In the genomic region with DNA sequence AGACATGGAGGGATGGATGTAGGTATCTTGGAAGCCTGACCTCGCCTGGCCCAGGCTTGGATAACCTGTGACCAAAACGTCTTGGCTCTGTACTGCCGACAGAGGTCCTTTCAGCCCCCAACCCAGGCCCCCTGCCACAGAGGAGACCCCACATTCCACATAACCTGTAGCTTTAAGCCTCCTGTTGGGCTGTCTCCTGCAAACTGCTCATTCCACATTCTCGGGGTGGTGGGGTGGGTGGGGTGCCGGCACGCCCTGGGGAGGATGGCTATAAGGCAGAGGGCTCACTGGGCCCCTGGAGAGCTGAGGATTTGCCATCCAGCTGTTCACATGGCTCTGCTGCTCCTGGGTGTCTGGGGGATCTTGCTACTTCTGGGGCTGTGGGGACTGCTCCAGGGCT, we compare ENCODE assay signal across 12 mouse cellular contexts. TPM values are rescaled to one million over a fixed set of nuclear protein-coding genes. Genes with fewer than 3 reads are reported as not detected.
A peak's percentile ranks its signal among the peaks of the same experiment; 100 is the strongest.
DNase-seq lines count a peak whose midpoint lies in the region; ATAC-seq and TF ChIP-seq lines count a peak whose summit lies in the region.
"Had no signal": no experiment of that assay in that cellular context is flagged by ENCODE, and none has a peak within 500 bp of the region (broad histone marks: within the 10 kb centered on the region; RNA-seq: fewer than 3 reads in every experiment).

Gene Cyp2w1 (plus strand): TSS at position 301 of the 400 bp plus-strand sequence.

- ATAC-seq in kidney, postnatal 0 days (replicated peaks; ENCODE audit: low FRiP score, low read depth), result no peak
- no peak for ATAC-seq in embryonic facial prominence, embryonic 11.5 days (replicated peaks; ENCODE audit: insufficient number of reproducible peaks, low FRiP score, low TSS enrichment, low read depth)
- no peak for ATAC-seq in intestine, embryonic 14.5 days (replicated peaks; ENCODE audit: low FRiP score, low TSS enrichment, low read depth)
- no peak for ATAC-seq in neural tube, embryonic 15.5 days (ENCODE audit: low FRiP score)
- no peak for ATAC-seq in cerebellum, adult (ENCODE audit: insufficient number of reproducible peaks, low FRiP score, low TSS enrichment)

- no peaks in the 10 kb centered on the region for H3K9me3 ChIP-seq in kidney, postnatal 0 days (replicated peaks; ENCODE audit: low read length)
- H3K9me3 ChIP-seq in embryonic facial prominence, embryonic 11.5 days (replicated peaks; ENCODE audit: control insufficient read depth, low read length), result no peaks in the 10 kb centered on the region
- no peaks in the 10 kb centered on the region for H3K9me3 ChIP-seq in intestine, embryonic 14.5 days (ENCODE audit: control insufficient read depth, low read length)
- H3K9me3 ChIP-seq in neural tube, embryonic 15.5 days (replicated peaks), result no peaks in the 10 kb centered on the region
- H3K9me3 ChIP-seq: hindbrain, embryonic 12.5 days had no signal

- no peaks in the 10 kb centered on the region for H3K4me1 ChIP-seq in kidney, postnatal 0 days (replicated peaks; ENCODE audit: insufficient read depth, low read length)
- H3K4me1 ChIP-seq in embryonic facial prominence, embryonic 11.5 days (ENCODE audit: control insufficient read depth, insufficient read depth, low read length), result 0 out of 2 replicates have a peak, but pooled peaks cover 2% of the 10 kb centered on the region
- H3K4me1 ChIP-seq in intestine, embryonic 14.5 days (replicated peaks; ENCODE audit: control insufficient read depth, insufficient read depth, low read length), result peaks cover 14% of the 10 kb centered on the region
- H3K4me1 ChIP-seq in neural tube, embryonic 15.5 days, result peaks cover 7% of the 10 kb centered on the region

- 0 out of 2 replicates have a peak within 1 kb of the TSS, but pooled peaks have one; percentile 8 for H3K9ac ChIP-seq in kidney, postnatal 0 days (ENCODE audit: low read depth, low read length)
- peak within 1 kb of the TSS; percentile 18; the same call in 1 of the 2 replicates for H3K9ac ChIP-seq in embryonic facial prominence, embryonic 11.5 days (replicated peaks; ENCODE audit: low read length)
- 0 out of 2 replicates have a peak within 1 kb of the TSS, but pooled peaks have one; percentile 7 for H3K9ac ChIP-seq in intestine, embryonic 14.5 days (ENCODE audit: low read length)
- 0 out of 2 replicates have a peak within 1 kb of the TSS, but pooled peaks have one; percentile 10 for H3K9ac ChIP-seq in neural tube, embryonic 15.5 days (replicated peaks)
- H3K9ac ChIP-seq: hindbrain, embryonic 12.5 days had no signal

- no peak within 1 kb of the TSS for H3K4me2 ChIP-seq in kidney, postnatal 0 days (ENCODE audit: low read length)
- no peak within 1 kb of the TSS for H3K4me2 ChIP-seq in embryonic facial prominence, embryonic 11.5 days (ENCODE audit: low read depth, low read length)
- H3K4me2 ChIP-seq in intestine, embryonic 14.5 days (ENCODE audit: low read length), result peak within 1 kb of the TSS; percentile 25; the same call in 1 of the 2 replicates
- no peak within 1 kb of the TSS for H3K4me2 ChIP-seq in neural tube, embryonic 15.5 days
- H3K4me2 ChIP-seq: hindbrain, embryonic 12.5 days had no signal

- no peaks in the 10 kb centered on the region for H3K27me3 ChIP-seq in kidney, postnatal 0 days (ENCODE audit: insufficient read depth, low read length)
- H3K27me3 ChIP-seq in embryonic facial prominence, embryonic 11.5 days (ENCODE audit: control insufficient read depth, insufficient read depth, low read length), result no peaks in the 10 kb centered on the region
- no peaks in the 10 kb centered on the region for H3K27me3 ChIP-seq in intestine, embryonic 14.5 days (replicated peaks; ENCODE audit: control insufficient read depth, insufficient read depth, low read length)
- 0 out of 2 replicates have a peak, but pooled peaks cover 3% of the 10 kb centered on the region for H3K27me3 ChIP-seq in neural tube, embryonic 15.5 days (replicated peaks)

- 59% methylated on average over 6 of the region's 6 CpGs for WGBS in kidney, postnatal 0 days
- WGBS in embryonic facial prominence, embryonic 11.5 days, result 65% methylated on average over 6 of the region's 6 CpGs
- WGBS in intestine, embryonic 14.5 days, result 41% methylated on average over 6 of the region's 6 CpGs
- WGBS in neural tube, embryonic 15.5 days, result 69% methylated on average over 6 of the region's 6 CpGs

- no peaks in the 10 kb centered on the region for H3K36me3 ChIP-seq in kidney, postnatal 0 days (ENCODE audit: insufficient read depth, low read length)
- H3K36me3 ChIP-seq in embryonic facial prominence, embryonic 11.5 days (replicated peaks; ENCODE audit: control insufficient read depth, insufficient read depth, low read depth, low read length), result no peaks in the 10 kb centered on the region
- H3K36me3 ChIP-seq in intestine, embryonic 14.5 days (ENCODE audit: control insufficient read depth, insufficient read depth, low read length), result no peaks in the 10 kb centered on the region
- no peaks in the 10 kb centered on the region for H3K36me3 ChIP-seq in neural tube, embryonic 15.5 days
- H3K36me3 ChIP-seq: hindbrain, embryonic 12.5 days had no signal

- no peak for TF ChIP-seq CTCF in kidney, postnatal 0 days (IDR thresholded peaks at IDR 0.05; ENCODE audit: low read depth)

- H3K4me3 ChIP-seq in kidney, postnatal 0 days (replicated peaks; ENCODE audit: low read depth, low read length), result no peak within 1 kb of the TSS
- no peak within 1 kb of the TSS for H3K4me3 ChIP-seq in embryonic facial prominence, embryonic 11.5 days (ENCODE audit: low read depth, low read length)
- no peak within 1 kb of the TSS for H3K4me3 ChIP-seq in intestine, embryonic 14.5 days (ENCODE audit: low read depth, low read length)
- no peak within 1 kb of the TSS for H3K4me3 ChIP-seq in neural tube, embryonic 15.5 days (replicated peaks)
- H3K4me3 ChIP-seq: hindbrain, embryonic 12.5 days; myocyte had no signal

- DNase-seq in kidney, postnatal 0 days (ENCODE audit: low spot score), result no peak
- DNase-seq in kidney, postnatal 4 days, result no peak
- DNase-seq in embryonic facial prominence, embryonic 11.5 days (ENCODE audit: low spot score), result no peak
- DNase-seq in intestine, embryonic 14.5 days (ENCODE audit: low spot score), result no peak
- no peak for DNase-seq in layer of hippocampus, adult 11-12 months (ENCODE audit: low spot score)
- DNase-seq: cerebellum, postnatal 10 days; kidney, postnatal 10 days; lung, postnatal 36 days had no signal

- no peak within 1 kb of the TSS for H3K27ac ChIP-seq in kidney, postnatal 0 days
- 0 out of 2 replicates have a peak within 1 kb of the TSS, but pooled peaks have one; percentile 6 for H3K27ac ChIP-seq in embryonic facial prominence, embryonic 11.5 days (replicated peaks; ENCODE audit: low read depth, low read length)
- H3K27ac ChIP-seq in intestine, embryonic 14.5 days (ENCODE audit: low read depth), result peak within 1 kb of the TSS; percentile 70
- H3K27ac ChIP-seq in neural tube, embryonic 15.5 days (replicated peaks), result no peak within 1 kb of the TSS
- H3K27ac ChIP-seq: hindbrain, embryonic 12.5 days had no signal

RNA-seq across cellular contexts. Expression of gene Cyp2w1, which starts in this region (rescaled TPM):
- polyA plus RNA-seq in kidney, postnatal 0 days (2015; fragmentation: Nextera tagmentation; extraction: Ambion mirVana), result not detected in 2 replicates
- polyA plus RNA-seq in embryonic facial prominence, embryonic 11.5 days (2014; fragmentation: Nextera tagmentation; extraction: Ambion mirVana), result 0.41 and 0.46 TPM in 2 replicates
- 5.9 and 9.1 TPM in 2 replicates for polyA plus RNA-seq in intestine, embryonic 14.5 days (2014; fragmentation: Nextera tagmentation; extraction: Ambion mirVana)
- 2.1 TPM in 1 of 2 replicates, not detected in the other for polyA plus RNA-seq in neural tube, embryonic 15.5 days (2015; fragmentation: Nextera tagmentation; extraction: Ambion mirVana)
- polyA plus RNA-seq: myocyte had no signal

Comparison
In these comparisons a context has a peak if more than half of its experiments do, and no peak if none do; other contexts are left out.
1. H3K27ac ChIP-seq: peak in embryonic facial prominence, embryonic 11.5 days (single experiment) and intestine, embryonic 14.5 days (single experiment); none in kidney, postnatal 0 days (single experiment) and neural tube, embryonic 15.5 days (single experiment).
2. Peak in every context shown above with its lines, with median percentiles within 50 percentile points of each other: H3K9ac ChIP-seq.